Mouse (Mus musculus) kidney, postnatal 10 days (tissue): Measurements from ENCODE around the gene Exosc2.

Source experiments
- DNase-seq: peaks from one replicate; pipeline ENCODE4 v3.0.0; 2021; ENCODE audit warnings: mixed read lengths

Exosc2 gene

DNA sequence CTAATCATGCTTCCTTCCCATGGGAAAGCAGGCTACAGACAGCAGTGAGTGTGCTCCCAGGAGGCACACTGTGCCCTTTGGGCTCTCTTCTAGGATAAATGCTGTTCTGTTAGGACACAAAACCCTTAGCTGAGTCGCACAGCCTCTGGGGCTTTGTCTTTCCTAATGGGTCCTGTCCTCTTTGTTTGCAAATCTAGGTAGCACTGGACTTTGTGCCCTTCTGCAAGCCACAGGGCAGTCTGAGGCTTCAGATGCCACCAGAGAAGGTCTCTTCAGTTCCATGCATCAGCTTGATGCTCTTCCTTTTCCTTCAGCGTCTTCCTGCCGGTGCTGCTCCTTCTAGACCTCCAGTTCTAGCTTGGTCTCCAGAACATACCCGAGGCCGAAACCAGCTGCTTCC is 60.1 kb downstream of the Exosc2 start:
- no peak for DNase-seq
